Mouse (Mus musculus): ENCODE measurements at regions not wholly inside any gene's neighbourhood (a gene's known extent, or its start where the extent isn't known, plus 50 kb on each side); places are given as distances from the start of the nearest gene placed in this dataset.
"Not testable (repeated sequence)": the region's sequence is repeated elsewhere in the genome, so short reads cannot be mapped to it uniquely, and the experiment has no call there.

- no peak overlapping the region for H3K4me2 ChIP-seq (ENCODE audit: low read depth)
- no peaks in the 10 kb centered on the region for H3K27me3 ChIP-seq (ENCODE audit: control insufficient read depth, insufficient read depth, insufficient read length)
- no peak overlapping the region for H3ac ChIP-seq (ENCODE audit: control insufficient read depth, insufficient read length)
- H3K36me3 ChIP-seq (ENCODE audit: control insufficient read depth, insufficient read depth) = no peaks in the 10 kb centered on the region
- H3K79me2 ChIP-seq (ENCODE audit: control insufficient read depth, insufficient read depth) = no peaks in the 10 kb centered on the region
- H3K4me3 ChIP-seq = no peak overlapping the region
- TF ChIP-seq TCF12 (IDR thresholded peaks at IDR 0.05; ENCODE audit: insufficient read depth, poor library complexity, severe bottlenecking) = no peak
- TF ChIP-seq POLR2A (IDR thresholded peaks at IDR 0.05; ENCODE audit: insufficient read length, low read depth) = no peak
- no peak for TF ChIP-seq SRF (IDR thresholded peaks at IDR 0.05; ENCODE audit: control insufficient read depth, insufficient read length, low read depth)
- TF ChIP-seq USF1 (IDR thresholded peaks at IDR 0.05; ENCODE audit: low read depth) = no peak
- no peak for TF ChIP-seq CEBPB (IDR thresholded peaks at IDR 0.05; ENCODE audit: insufficient read depth, poor library complexity, severe bottlenecking)
- no peak for TF ChIP-seq E2F4 (IDR thresholded peaks at IDR 0.05; ENCODE audit: insufficient read depth)
- no peak for TF ChIP-seq MYOG (IDR thresholded peaks at IDR 0.05; ENCODE audit: control insufficient read depth in 1 of 3, insufficient read depth in 1 of 3, insufficient read length in 2 of 3, low read depth in 2 of 3)
- no peak for TF ChIP-seq REST (IDR thresholded peaks at IDR 0.05; ENCODE audit: insufficient read depth, insufficient read length)
- no peak for TF ChIP-seq MAX (IDR thresholded peaks at IDR 0.05; ENCODE audit: low read depth)
- no peak for TF ChIP-seq MYOD1 (IDR thresholded peaks at IDR 0.05; ENCODE audit: control insufficient read depth in 1 of 3, insufficient read length in 2 of 3, low read depth in 2 of 3)
- TF ChIP-seq POLR2AphosphoS2 (IDR thresholded peaks at IDR 0.05; ENCODE audit: insufficient read length, low read depth) = no peak
- no peak for TF ChIP-seq TCF3 (IDR thresholded peaks at IDR 0.05; ENCODE audit: insufficient read length, low read depth)
Observed at GRCm38 (mm10) chr2:51768298-51769271, 141.3 kb downstream of the Tas2r134 start.

GRCm38 (mm10) chr2:51785169-51785568 is 149.8 kb downstream of the Rbm43 start:
- no peak for TF ChIP-seq TCF3 (IDR thresholded peaks at IDR 0.05; ENCODE audit: insufficient read length, low read depth)
- no peak for TF ChIP-seq SRF (IDR thresholded peaks at IDR 0.05; ENCODE audit: control insufficient read depth, insufficient read length, low read depth)
- no peak for TF ChIP-seq CEBPB (IDR thresholded peaks at IDR 0.05; ENCODE audit: insufficient read depth, poor library complexity, severe bottlenecking)
- TF ChIP-seq MYOD1 (IDR thresholded peaks at IDR 0.05; ENCODE audit: control insufficient read depth in 1 of 3, insufficient read length in 2 of 3, low read depth in 2 of 3) = no peak
- no peak for TF ChIP-seq POLR2AphosphoS2 (IDR thresholded peaks at IDR 0.05; ENCODE audit: insufficient read length, low read depth)
- no peak for TF ChIP-seq MYOG (IDR thresholded peaks at IDR 0.05; ENCODE audit: control insufficient read depth in 1 of 3, insufficient read depth in 1 of 3, insufficient read length in 2 of 3, low read depth in 2 of 3)
- TF ChIP-seq MAX (IDR thresholded peaks at IDR 0.05; ENCODE audit: low read depth) = no peak
- no peak for TF ChIP-seq E2F4 (IDR thresholded peaks at IDR 0.05; ENCODE audit: insufficient read depth)
- TF ChIP-seq TCF12 (IDR thresholded peaks at IDR 0.05; ENCODE audit: insufficient read depth, poor library complexity, severe bottlenecking) = no peak
- no peak for TF ChIP-seq REST (IDR thresholded peaks at IDR 0.05; ENCODE audit: insufficient read depth, insufficient read length)
- no peak for TF ChIP-seq POLR2A (IDR thresholded peaks at IDR 0.05; ENCODE audit: insufficient read length, low read depth)
- TF ChIP-seq USF1 (IDR thresholded peaks at IDR 0.05; ENCODE audit: low read depth) = no peak
- no peak overlapping the region for H3K4me2 ChIP-seq (ENCODE audit: low read depth)
- H3K4me3 ChIP-seq = no peak overlapping the region
- no peaks in the 10 kb centered on the region for H3K36me3 ChIP-seq (ENCODE audit: control insufficient read depth, insufficient read depth)
- H3K27me3 ChIP-seq (ENCODE audit: control insufficient read depth, insufficient read depth, insufficient read length) = no peaks in the 10 kb centered on the region
- no peaks in the 10 kb centered on the region for H3K79me2 ChIP-seq (ENCODE audit: control insufficient read depth, insufficient read depth)
- H3ac ChIP-seq (ENCODE audit: control insufficient read depth, insufficient read length) = no peak overlapping the region

GRCm38 (mm10) chr2:51788896-51789295 is 146.1 kb downstream of the Rbm43 start:
- Histone ChIP-seq H3K4me2 (ENCODE audit: low read depth) (no peak overlapping the region), H3K79me2 (ENCODE audit: control insufficient read depth, insufficient read depth) (no peaks in the 10 kb centered on the region), H3K27me3 (ENCODE audit: control insufficient read depth, insufficient read depth, insufficient read length) (no peaks in the 10 kb centered on the region), H3ac (ENCODE audit: control insufficient read depth, insufficient read length) (no peak overlapping the region), H3K4me3 (no peak overlapping the region), H3K36me3 (ENCODE audit: control insufficient read depth, insufficient read depth) (no peaks in the 10 kb centered on the region)
- TF ChIP-seq SRF (IDR thresholded peaks at IDR 0.05; ENCODE audit: control insufficient read depth, insufficient read length, low read depth) (no peak), REST (IDR thresholded peaks at IDR 0.05; ENCODE audit: insufficient read depth, insufficient read length) (no peak), MYOD1 (IDR thresholded peaks at IDR 0.05; ENCODE audit: control insufficient read depth in 1 of 3, insufficient read length in 2 of 3, low read depth in 2 of 3) (no peak), POLR2A (IDR thresholded peaks at IDR 0.05; ENCODE audit: insufficient read length, low read depth) (no peak), POLR2AphosphoS2 (IDR thresholded peaks at IDR 0.05; ENCODE audit: insufficient read length, low read depth) (no peak), TCF12 (IDR thresholded peaks at IDR 0.05; ENCODE audit: insufficient read depth, poor library complexity, severe bottlenecking) (no peak), MAX (IDR thresholded peaks at IDR 0.05; ENCODE audit: low read depth) (no peak), MYOG (IDR thresholded peaks at IDR 0.05; ENCODE audit: control insufficient read depth in 1 of 3, insufficient read depth in 1 of 3, insufficient read length in 2 of 3, low read depth in 2 of 3) (no peak), E2F4 (IDR thresholded peaks at IDR 0.05; ENCODE audit: insufficient read depth) (no peak), CEBPB (IDR thresholded peaks at IDR 0.05; ENCODE audit: insufficient read depth, poor library complexity, severe bottlenecking) (no peak), TCF3 (IDR thresholded peaks at IDR 0.05; ENCODE audit: insufficient read length, low read depth) (no peak), USF1 (IDR thresholded peaks at IDR 0.05; ENCODE audit: low read depth) (no peak)

- not testable (repeated sequence) for H3K79me2 ChIP-seq (ENCODE audit: control insufficient read depth, insufficient read depth); H3K36me3 ChIP-seq (ENCODE audit: control insufficient read depth, insufficient read depth); H3ac ChIP-seq (ENCODE audit: control insufficient read depth, insufficient read length); H3K4me3 ChIP-seq; H3K27me3 ChIP-seq (ENCODE audit: control insufficient read depth, insufficient read depth, insufficient read length); H3K4me2 ChIP-seq (ENCODE audit: low read depth)
Observed at GRCm38 (mm10) chr2:51793291-51793690, 141.7 kb downstream of the Rbm43 start.
